Mouse (Mus musculus): ENCODE measurements at regions not wholly inside any gene's neighbourhood (a gene's known extent, or its start where the extent isn't known, plus 50 kb on each side); places are given as distances from the start of the nearest gene placed in this dataset.
"Not testable (repeated sequence)": the region's sequence is repeated elsewhere in the genome, so short reads cannot be mapped to it uniquely, and the experiment has no call there.

GRCm38 (mm10) chr6:48341367-48341766, 54.0 kb upstream of the Krba1 start:
- not testable (repeated sequence) for DNase-seq (ENCODE audit: low spot score)

GRCm38 (mm10) chr6:48336964-48337363, 58.4 kb upstream of the Krba1 start:
- not testable (repeated sequence) for DNase-seq (ENCODE audit: low spot score)

- no peak for DNase-seq (ENCODE audit: low spot score)
Measured at GRCm38 (mm10) chr6:48288011-48288410, 107.4 kb upstream of the Krba1 start.

- not testable (repeated sequence) for DNase-seq (ENCODE audit: low spot score)
Measured at GRCm38 (mm10) chr6:48279646-48280045, 115.7 kb upstream of the Krba1 start.

GRCm38 (mm10) chr6:48261563-48261962, 133.8 kb upstream of the Krba1 start:
- not testable (repeated sequence) for DNase-seq (ENCODE audit: low spot score)

- DNase-seq (ENCODE audit: low spot score): not testable (repeated sequence)
Measured at GRCm38 (mm10) chr6:48252989-48253388, 142.4 kb upstream of the Krba1 start.

- DNase-seq (ENCODE audit: low spot score): no peak
Measured at GRCm38 (mm10) chr6:48251954-48252353, 143.4 kb upstream of the Krba1 start.

- not testable (repeated sequence) for DNase-seq (ENCODE audit: low spot score)
Measured at GRCm38 (mm10) chr6:48244191-48244590, 151.2 kb upstream of the Krba1 start.

GRCm38 (mm10) chr6:48227431-48227830, 141.0 kb upstream of the Zfp746 start:
- DNase-seq (ENCODE audit: low spot score): peak; percentile 13

GRCm38 (mm10) chr6:48224206-48224605, 137.8 kb upstream of the Zfp746 start:
- no peak for DNase-seq (ENCODE audit: low spot score)

- no peak for DNase-seq (ENCODE audit: low spot score)
Measured at GRCm38 (mm10) chr6:48222971-48223370, 136.6 kb upstream of the Zfp746 start.

GRCm38 (mm10) chr6:48221806-48222205, 135.4 kb upstream of the Zfp746 start:
- not testable (repeated sequence) for DNase-seq (ENCODE audit: low spot score)

GRCm38 (mm10) chr6:48215212-48215611, 128.8 kb upstream of the Zfp746 start:
- no peak for DNase-seq (ENCODE audit: low spot score)

- no peak for DNase-seq (ENCODE audit: low spot score)
Measured at GRCm38 (mm10) chr6:48209739-48210138, 123.3 kb upstream of the Zfp746 start.

- no peak for DNase-seq (ENCODE audit: low spot score)
Measured at GRCm38 (mm10) chr6:48209103-48209502, 122.7 kb upstream of the Zfp746 start.

- no peak for DNase-seq (ENCODE audit: low spot score)
Measured at GRCm38 (mm10) chr6:48205722-48206121, 119.3 kb upstream of the Zfp746 start.

GRCm38 (mm10) chr6:48199951-48200350, 113.6 kb upstream of the Zfp746 start:
- no peak for DNase-seq (ENCODE audit: low spot score)

GRCm38 (mm10) chr6:48198806-48199205, 112.4 kb upstream of the Zfp746 start:
- DNase-seq (ENCODE audit: low spot score): no peak

- no peak for DNase-seq (ENCODE audit: low spot score)
Measured at GRCm38 (mm10) chr6:48197696-48198378, 111.4 kb upstream of the Zfp746 start.

GRCm38 (mm10) chr6:48188363-48188762, 102.0 kb upstream of the Zfp746 start:
- DNase-seq (ENCODE audit: low spot score): not testable (repeated sequence)

- no peak for DNase-seq (ENCODE audit: low spot score)
Measured at GRCm38 (mm10) chr6:48185311-48185710, 98.9 kb upstream of the Zfp746 start.

- DNase-seq (ENCODE audit: low spot score): no peak
Measured at GRCm38 (mm10) chr6:48178360-48179120, 92.1 kb upstream of the Zfp746 start.

- peak; percentile 57 for DNase-seq (ENCODE audit: low spot score)
Measured at GRCm38 (mm10) chr6:48177936-48178335, 91.5 kb upstream of the Zfp746 start.
